Mouse (Mus musculus): ENCODE data around the gene Map2k6. TPM values are rescaled to one million over a fixed set of nuclear protein-coding genes. Genes with fewer than 3 reads are reported as not detected.

Map2k6 gene
- total RNA-seq, 2 experiments from 2014 or later = 4.2 TPM; not detected in 1

DNA sequence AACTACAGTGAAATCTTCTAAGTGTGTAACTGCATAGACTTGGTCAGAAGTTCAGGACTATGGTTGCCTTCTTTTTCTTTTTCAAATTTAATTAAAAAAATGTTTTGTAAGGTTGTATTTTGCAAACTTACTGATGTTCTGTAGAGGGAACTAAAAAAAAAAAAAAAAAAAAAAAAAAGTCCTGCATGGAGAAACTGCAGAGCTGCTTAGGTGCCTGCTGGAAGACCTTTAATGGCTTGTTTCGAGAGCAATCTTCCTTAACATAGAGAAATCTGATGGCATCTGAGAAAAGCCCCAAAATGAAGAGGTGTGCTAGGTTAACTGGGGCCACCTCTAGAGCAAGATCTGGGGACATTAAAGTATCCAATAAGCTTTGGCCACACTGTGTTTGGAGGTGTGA, 1.4 kb downstream of the Map2k6 start:
- no peak for ATAC-seq (replicated peaks; ENCODE audit: low FRiP score, poor library complexity, severe bottlenecking)

DNA sequence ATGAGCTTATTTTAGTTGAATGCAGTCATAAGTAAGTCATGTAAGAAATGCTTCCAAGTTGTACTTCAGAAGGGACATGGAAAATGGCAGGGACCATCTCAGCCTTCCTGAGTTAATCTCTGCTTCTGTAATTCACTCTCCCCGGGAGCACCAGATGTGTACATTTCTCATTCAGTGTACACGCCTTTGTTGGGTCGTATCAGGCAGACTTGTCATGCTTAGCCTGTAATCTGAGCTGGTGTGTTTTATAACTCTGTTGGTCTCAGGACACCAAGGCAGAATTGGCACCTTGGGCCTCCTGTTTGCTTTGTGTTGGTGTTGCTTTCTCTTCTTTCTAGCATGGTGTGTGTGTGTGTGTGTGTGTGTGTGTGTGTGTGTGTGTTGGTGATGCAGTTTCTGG, 3.7 kb downstream of the Map2k6 start:
- no peak for ATAC-seq (replicated peaks; ENCODE audit: low FRiP score, poor library complexity, severe bottlenecking)

DNA sequence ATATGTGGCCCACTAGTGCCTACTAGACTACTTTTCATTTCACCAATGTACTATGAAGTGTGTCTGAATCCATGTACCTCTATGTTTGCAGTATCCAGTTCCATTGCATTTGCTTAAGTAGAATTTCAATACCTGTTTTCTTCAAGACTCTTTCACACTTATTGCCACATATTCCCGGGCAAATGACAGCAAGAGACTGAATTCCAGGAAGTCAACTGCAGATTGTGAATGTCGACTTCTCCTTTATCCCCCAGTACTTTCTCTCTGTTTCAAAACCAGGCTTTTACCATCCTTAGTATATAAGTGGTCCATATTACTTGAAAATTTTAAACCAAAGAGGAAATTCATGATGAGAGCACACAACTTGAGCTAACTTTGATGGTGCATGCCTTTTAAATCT, 4.7 kb downstream of the Map2k6 start:
- ATAC-seq (replicated peaks; ENCODE audit: low FRiP score, poor library complexity, severe bottlenecking) = no peak

DNA sequence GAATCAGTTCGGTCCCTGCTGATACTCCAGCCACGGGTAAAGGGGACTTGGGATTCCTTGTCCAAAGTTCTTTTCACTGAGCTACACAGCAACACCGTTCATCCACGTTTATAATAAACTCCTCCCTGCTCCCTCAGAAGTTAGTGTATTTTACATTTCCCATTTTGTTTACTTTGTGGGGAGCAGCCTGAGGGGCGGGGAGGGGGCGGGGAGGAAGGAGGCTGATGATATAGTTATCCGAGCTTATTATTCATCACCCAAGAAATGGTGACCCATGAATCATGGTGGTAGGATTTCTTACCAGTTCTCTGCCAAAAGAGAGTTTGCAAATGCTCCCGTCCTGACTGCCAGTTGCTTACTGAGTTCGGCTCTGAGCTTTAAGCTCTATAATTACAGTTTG, 6.7 kb downstream of the Map2k6 start:
- no peak for ATAC-seq (replicated peaks; ENCODE audit: low FRiP score, poor library complexity, severe bottlenecking)

DNA sequence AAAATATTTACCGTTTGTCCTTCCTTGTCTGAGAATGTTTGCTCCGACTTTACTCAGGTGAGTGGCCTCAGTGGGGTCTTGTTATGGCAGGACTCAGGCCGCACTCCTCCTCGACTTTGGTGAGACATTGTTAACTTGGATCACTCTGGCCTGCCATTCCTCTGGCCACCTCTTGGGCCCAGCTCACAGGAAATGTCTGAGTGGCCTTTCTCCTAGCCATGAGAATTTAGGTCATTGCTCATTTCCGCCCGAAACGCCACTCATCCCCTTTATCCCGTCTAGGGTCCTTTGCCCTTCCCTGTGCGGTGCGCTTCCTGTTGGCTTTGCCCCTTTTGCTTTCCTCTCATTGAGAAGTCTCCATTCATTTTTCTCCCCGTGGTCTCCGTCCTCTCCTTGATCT, 10.2 kb downstream of the Map2k6 start:
- ATAC-seq (replicated peaks; ENCODE audit: low FRiP score, poor library complexity, severe bottlenecking) = no peak

DNA sequence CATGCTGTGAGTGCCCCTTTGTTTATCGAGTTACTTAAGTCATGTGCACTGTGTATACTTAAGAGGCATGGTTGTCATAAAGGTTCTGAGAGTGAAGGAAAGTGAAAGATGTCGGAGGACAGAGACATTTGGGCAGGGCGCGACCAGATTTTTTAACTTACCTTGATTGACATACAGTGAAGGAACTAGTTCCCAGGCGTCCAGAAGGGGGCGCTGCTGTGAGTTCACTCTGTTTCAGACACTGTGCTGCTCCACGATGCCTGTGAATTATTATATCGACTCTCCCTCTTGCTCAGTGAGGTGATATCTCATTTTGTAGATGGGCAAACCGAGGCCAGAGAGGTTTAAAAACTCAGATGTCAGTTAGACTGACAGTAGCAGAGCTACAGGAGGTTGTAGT, 10.9 kb downstream of the Map2k6 start:
- ATAC-seq (replicated peaks; ENCODE audit: low FRiP score, poor library complexity, severe bottlenecking) = peak; percentile 69; the same call in 1 of the 2 replicates

DNA sequence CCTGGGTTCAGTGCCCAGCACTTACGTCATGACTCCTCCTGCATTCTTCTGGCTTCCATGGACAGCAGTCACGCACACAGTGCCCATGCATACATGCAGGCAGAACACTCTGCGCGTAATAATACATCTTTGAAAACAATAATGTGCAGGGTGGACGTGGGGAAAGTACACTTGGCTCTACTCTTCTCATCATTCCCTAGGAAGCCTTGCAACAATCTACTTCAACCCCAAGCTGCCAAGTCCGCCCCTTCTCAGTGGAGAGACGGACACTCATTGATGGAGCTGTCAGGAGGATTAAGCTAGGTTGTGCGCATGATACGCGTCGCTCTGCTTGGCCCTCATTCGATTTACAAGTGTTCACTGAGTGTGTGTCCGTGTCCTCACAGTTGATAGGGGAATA, 12.7 kb downstream of the Map2k6 start:
- no peak for ATAC-seq (replicated peaks; ENCODE audit: low FRiP score, poor library complexity, severe bottlenecking)

DNA sequence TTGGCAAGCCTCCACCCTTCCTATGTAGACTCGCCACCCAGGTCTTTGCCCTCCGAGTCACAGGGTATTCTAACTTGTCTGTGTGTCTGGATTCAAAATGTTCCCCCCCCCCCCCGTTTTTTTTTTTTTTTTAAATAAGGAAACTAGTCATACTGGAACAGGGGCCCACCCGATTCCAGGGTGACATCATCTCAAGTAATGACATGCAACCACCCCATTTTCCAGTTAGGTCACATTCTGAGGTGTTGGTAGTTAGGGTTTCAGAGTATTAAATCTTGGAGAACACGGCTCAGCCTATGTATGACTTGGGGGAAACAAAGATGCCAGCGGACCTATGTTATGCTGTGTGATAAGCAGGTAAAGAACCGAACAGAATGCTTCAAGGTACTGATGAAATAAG, 15.3 kb downstream of the Map2k6 start:
- ATAC-seq (replicated peaks; ENCODE audit: low FRiP score, poor library complexity, severe bottlenecking) = no peak

DNA sequence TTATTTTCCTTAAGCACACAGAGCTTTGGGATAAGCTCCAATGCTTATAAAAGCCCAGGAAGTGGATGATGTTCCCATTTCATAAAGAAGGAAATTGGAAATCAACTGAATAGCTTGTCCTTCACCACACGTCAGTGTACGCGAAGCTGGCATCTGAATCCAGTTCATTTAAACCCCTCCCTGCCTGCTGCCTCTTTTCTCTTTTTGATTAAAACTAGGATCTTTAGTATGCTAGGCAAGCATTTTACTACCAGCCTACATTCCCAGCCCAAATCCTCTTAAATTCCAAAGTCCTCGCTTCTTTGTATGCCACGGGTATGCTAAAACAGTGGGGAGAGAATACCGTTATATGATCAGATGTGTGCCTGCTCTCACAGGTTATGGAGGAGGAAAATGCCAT, 17.8 kb downstream of the Map2k6 start:
- no peak for ATAC-seq (replicated peaks; ENCODE audit: low FRiP score, poor library complexity, severe bottlenecking)

DNA sequence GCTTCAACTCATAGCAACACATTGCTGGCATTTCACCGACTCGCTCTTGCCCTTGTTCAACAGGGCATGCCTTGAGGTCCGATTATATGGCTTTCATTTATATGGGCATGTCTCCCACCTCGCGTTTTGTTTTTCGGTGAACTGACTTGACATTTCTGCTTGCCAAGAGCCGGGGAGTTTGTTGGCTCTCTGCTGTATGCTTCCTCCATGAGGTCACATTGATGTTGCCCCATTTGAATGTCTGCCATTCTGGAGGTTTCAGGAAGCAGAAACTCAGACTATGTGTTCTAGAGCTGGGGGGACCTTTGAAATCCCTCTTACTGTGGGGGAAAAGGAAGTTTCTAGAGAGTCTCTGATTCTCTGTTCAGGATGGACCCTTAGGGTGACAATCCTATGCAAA, 21.5 kb downstream of the Map2k6 start:
- no peak for ATAC-seq (replicated peaks; ENCODE audit: low FRiP score, poor library complexity, severe bottlenecking)

DNA sequence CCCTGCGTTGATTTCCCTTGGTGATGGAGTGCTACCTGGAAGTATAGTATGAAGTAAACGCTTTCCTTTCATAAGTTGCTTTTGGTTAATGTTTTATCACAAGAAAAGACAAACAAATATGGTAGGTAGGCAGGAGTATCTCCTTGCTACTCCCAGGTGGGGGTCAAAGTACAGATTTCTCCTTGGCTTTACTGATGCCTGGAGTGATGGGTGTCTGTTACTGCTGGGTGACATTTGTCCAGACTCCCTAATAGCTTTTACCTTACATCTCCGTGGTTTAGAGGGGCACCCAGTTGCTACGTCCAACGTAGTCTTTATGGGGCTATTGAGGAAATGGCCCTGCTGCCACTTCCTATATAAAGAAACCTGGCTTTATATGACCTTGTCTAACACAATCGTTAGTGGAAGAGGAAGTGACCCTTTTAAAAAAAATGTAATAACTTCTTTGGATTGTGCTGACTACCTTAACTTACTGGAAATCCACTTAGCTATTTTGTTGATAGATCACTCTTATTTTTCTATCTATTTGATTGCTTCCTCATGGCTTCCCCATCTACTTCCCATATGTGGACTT, 27.7 kb downstream of the Map2k6 start:
- no peak for ATAC-seq (replicated peaks; ENCODE audit: low FRiP score, poor library complexity, severe bottlenecking)

DNA sequence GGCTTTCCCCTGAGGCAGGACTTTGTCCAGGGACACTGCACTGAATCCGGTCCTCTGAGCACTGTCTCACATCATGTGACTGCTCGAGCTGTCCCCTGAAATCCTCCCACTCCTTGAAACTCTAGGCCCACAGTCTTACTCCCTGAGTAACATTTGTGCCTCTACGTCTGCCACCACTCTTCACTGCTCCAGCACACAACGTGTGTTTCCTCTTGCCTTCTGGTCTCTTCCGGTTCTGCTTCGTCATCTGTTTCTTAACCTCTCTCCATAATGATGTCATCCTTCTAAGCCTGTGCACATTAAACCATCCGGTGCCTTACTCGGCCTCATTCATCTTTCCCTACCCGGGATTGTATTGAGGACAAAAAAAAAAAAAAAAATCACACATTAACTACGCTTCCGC, 28.2 kb downstream of the Map2k6 start:
- no peak for ATAC-seq (replicated peaks; ENCODE audit: low FRiP score, poor library complexity, severe bottlenecking)

DNA sequence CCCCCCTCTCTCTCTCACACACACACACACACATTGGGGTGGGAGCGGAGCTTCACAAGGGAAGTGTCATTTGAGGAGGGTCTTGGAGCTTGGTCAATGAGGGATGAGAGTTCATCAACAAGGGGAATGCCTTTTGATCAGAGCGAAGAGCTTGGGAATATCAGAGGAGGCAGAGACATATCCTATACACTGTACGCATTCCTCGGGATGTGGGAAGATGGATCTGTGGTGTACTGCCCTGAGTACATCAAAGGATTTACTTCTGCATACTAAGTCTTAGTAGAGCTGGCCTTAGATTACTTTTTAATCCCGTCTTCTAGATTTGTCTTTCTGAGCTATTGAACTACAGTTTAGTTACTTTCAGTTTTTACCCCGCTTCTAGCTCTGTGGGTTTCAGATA, 30.1 kb downstream of the Map2k6 start:
- ATAC-seq (replicated peaks; ENCODE audit: low FRiP score, poor library complexity, severe bottlenecking) = no peak

DNA sequence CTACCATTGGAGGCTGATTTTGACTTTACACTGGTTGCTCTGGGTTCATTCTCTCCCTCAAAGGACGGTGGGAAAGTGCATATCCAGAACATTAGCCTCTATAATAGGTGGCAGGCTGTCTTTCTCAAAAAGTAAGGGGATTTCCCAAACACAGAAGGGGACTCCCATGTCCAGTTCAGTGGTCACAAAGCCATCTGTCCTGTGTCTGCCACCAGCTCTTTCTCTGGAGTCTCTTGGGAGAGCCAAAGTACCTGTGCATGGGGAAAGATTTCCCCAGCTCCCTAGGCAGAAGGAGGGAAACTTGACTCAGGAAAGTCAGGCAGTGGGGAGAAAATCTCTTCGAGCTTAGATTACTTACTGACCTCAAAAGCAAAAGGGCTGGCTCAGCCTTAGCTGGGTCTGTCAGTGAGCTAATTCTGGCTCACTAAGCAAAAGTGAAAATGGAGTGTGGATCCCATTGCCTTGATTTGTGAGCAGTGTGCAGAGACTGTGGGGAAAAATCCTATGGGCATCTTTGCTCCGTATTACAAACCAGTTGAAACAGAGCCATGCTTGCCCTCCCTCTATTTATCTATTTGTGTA, 31.0 kb downstream of the Map2k6 start:
- no peak for ATAC-seq (replicated peaks; ENCODE audit: low FRiP score, poor library complexity, severe bottlenecking)

DNA sequence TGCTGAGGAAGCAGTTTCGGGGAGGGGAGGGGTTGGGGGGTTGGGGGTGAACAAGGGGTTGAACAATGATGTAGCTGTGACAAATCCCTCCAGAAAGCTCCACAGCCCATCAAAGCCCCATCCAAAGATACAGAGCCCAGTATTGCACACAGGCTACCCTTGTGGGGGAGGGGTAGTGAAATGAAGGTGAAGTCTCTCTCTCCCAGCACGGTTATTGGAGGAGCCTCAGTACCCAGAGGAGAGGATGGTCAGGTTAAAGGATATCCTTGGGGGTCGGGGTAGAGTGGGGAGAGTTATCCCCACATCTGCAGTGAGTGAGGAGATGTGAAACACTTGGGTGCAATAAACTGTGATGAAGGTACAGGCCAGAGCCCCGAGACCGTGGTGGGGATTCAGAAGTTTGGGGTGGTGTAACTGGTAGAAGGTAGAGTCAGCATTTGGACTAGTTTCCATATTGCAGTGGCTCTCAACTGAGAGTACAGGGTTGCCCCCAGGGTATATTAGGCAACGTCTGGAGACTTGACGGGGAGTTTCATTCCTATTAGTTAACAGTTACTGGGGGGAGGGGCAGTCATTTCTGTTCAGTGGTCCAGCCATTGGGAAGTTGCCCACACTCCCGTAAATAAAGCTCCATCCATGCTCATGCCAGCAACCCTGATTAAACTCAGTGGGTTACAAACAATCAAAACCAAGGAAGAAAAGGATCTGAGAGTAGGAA, 37.1 kb downstream of the Map2k6 start:
- ATAC-seq (replicated peaks; ENCODE audit: low FRiP score, poor library complexity, severe bottlenecking) = no peak

DNA sequence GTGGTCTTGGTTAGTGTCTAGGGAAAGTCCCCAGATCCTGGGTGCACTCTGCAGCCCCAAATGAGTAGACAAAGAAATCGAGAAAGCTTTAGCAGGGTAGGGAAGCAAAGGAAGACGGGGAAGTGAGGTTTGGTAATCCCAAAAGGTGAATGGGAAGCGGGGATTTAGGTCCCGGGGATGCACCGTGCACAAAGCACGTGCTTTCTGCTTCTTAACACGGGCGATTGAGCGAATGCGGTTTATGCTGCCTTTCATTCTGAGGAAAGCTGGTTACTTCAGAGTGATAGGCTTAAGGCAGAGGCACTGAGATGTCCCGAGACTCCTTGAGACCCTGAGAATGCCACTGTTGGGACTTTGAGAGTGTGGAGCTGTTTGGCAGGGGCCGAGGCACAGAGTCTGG, 38.1 kb downstream of the Map2k6 start:
- no peak for ATAC-seq (replicated peaks; ENCODE audit: low FRiP score, poor library complexity, severe bottlenecking)

DNA sequence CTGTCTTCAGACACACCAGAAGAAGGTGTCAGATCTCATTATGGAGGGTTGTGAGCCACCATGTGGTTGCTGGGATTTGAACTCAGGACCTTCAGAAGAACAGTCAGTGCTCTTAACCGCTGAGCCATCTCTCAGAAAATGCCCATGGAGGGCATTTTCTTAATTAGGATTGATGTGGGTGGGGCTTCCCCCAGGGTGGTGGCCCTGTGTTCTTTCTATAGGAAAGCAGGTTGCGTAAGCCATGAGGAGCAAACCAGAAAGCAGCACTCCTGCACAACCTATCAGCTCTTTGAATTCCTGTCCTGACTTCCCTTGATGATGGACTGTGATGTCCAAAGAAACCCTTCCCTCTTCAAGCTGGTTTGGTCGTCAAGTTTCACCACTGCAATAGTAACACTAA, 39.2 kb downstream of the Map2k6 start:
- no peak for ATAC-seq (replicated peaks; ENCODE audit: low FRiP score, poor library complexity, severe bottlenecking)

DNA sequence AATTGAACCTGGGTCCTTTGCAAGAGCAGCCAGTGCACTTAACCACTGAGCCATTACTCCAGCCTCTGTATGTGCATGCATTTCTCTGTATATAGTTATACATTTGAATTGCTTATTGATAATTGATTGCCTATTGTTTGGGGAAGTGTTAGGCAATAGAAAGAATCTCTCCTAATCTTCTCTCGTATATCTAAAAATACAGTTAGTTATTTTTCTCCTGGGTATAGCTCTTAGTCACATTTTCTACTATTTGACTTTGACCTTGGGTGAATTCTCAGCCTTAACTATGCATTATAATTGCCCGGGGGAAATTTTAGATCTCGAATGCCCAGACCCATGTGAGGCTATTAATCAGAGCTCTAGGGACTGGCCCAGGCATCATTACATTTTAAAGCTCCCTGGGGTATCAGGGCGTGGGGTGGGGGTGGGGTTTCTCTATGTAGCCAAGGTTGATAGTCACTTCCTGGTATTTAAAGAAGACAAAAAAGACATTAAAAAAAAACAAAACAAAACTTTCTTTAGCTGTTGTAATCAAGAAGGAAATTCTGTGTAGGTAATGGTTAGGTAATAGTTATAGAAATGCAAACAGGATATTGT, 39.9 kb downstream of the Map2k6 start:
- no peak for ATAC-seq (replicated peaks; ENCODE audit: low FRiP score, poor library complexity, severe bottlenecking)

DNA sequence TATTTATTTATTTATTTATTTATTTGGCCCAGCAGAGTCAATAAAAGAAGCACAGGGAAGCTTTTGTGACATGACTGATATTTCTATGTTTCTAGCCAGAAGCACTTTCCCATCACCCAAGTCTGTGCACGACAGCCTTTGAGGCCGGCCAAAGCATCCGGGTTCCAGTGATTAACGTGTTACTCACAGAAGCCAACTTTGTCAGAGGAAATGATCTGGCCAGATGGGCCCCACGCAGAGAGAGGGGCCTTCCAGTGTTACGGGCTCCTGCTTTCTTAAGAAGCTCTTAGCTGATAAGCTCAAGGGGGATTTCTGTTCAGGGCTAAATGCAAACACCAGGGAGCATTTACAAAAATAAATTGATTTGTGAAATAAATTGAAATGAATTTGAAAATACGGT, 40.4 kb downstream of the Map2k6 start:
- no peak for ATAC-seq (replicated peaks; ENCODE audit: low FRiP score, poor library complexity, severe bottlenecking)

DNA sequence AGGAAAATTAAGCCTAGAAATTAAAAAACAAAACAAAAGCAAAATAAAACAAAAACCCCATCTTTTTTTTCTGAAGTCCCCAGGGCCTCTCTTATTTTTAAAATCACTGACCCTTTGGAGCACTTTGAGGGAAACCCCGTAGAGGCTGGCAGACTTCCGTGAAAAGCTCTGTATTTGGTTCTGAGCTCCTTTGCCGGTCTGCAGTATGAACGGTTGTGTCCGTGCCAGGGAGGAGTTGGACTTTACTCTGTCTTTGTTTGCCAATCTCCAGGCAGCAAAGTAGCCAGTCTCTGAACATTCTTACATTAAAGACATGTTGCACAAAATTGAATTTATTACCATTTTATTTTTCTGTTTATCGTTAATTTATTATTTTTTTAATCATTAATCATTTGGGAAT, 45.7 kb downstream of the Map2k6 start:
- no peak for ATAC-seq (replicated peaks; ENCODE audit: low FRiP score, poor library complexity, severe bottlenecking)

DNA sequence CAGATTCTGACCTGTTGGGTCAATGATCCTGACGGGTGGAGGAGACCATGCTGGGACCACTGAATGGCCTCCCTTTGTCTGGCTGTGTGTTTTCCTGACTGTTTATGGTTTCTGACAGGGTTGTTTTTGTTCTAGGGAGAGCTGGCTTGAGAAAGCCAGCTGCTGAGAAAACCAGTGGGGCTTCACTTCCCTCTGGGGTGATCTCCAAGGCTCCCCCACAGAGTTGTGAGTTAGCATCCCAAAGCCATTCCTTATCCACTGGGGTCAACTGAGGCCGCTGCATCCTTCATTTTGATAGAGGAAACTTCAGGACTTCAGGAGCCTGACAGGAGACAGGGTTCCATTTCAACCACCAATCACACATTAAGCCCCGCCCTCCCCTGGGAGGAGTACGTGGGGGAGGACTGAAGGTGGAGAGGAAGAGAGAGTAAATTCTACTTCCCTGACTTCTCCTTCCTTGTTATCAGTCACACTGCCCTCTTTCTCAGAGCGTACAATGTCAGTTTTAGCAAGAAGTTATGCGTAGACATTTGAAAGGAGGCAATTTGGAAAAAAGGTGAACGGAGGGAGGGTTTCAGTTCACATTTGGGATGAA, 49.3 kb downstream of the Map2k6 start:
- peak; percentile 92 for ATAC-seq (replicated peaks; ENCODE audit: low FRiP score, poor library complexity, severe bottlenecking)

Data from erythroid progenitor cell, adult 5-6 weeks (primary cell).